Mouse (Mus musculus) left cerebral cortex, adult 2 months (tissue): ENCODE measurements around the gene 4933405L10Rik. TPM values are rescaled to one million over a fixed set of nuclear protein-coding genes. Genes with fewer than 3 reads are reported as not detected.

Experiments used
- DNase-seq, 2 experiments: peaks; one replicate each; pipeline ENCODE4 v3.0.0; 2021 to 2022; ENCODE audit warnings: low spot score in 2 of 2, mixed read lengths in 1 of 2; ENCODE audit errors: extremely low spot score in 1 of 2
- H3K27ac ChIP-seq: fragments of 200-600 bp; 2 replicates; pipeline ENCODE4 v1.8.1; 2022
- H3K4me3 ChIP-seq: fragments of 200-600 bp; 2 replicates; pipeline ENCODE4 v1.8.1; 2022
- CTCF ChIP-seq: fragments of 200-600 bp; IDR thresholded peaks from 2 replicates; pipeline ENCODE4 v1.8.1; 2022; ENCODE audit warnings: antibody characterized with exemption, mild to moderate bottlenecking, moderate library complexity
- intact Hi-C: fragments of 180-260 bp; cut with DNase I; formaldehyde crosslinking; loops from one replicate; pipeline ENCODE4 v1.15.1; 2025
- total RNA-seq, 2 experiments: library from RNA; stranded (reverse); gene quantifications; 2 replicates each; pipeline ENCODE4 v1.2.3; 2021

Gene 4933405L10Rik
- total RNA-seq, 2 experiments from 2014 or later: 0.29 TPM; not detected in 1

DNA sequence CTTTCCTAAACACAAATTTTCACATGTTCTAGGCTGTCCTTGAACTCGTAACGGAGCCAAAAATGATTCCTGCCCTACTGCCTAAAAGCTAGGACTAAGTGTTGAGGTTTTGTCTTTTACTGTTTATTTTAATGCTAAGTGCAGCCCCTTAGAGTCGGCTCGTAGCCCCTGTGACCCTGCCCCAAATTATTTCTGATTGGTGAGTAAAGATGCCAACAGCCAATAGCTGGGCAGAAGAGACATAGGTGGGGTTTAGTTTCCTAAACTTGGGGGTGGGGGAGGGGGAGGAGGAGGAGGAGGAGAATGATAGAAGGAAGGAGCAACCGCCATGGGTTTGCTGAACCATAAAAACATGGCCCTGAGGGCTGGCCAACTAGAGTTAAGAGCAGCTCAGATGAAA is 18.3 kb downstream of the 4933405L10Rik start:
- intact Hi-C loops: no loop called here
- no peak for DNase-seq

DNA sequence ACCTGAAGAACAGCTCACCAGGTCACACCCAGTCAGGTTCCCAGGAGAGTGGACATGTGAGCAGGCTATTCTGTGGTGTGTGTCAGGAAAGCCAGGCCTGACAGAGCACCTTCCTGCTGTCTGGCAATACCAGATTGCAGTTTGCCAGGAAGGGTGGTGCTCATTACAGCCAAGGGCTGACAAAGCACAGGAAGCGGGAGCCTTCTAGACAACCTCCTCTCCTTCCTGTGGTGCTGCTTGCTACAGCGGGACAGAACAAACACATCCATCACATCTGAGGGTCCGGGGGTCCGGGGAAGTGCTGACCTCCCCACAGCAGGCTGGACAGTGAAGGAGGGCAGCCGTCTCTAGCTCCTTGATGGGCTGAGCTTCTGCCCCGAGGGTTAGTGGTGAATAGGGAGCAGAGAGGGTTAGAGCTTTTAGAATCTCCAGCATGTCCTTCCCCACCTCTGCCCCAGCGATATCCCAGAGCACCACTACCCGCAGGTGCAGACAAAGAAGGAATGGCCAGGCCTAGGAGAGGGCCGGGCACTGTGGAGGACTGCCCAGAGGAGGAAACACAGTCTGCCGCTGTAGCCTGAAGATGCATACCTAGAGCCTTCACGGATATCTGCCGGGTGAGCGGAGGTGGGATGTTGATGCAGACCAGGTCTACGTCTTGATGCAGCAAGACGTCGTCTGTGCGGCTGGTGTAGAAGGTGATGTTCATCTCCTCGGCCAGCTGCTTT is 20.1 kb downstream of the 4933405L10Rik start:
- H3K27ac ChIP-seq: peak overlapping the region; percentile 29
- intact Hi-C loops: no loop called here
- DNase-seq: no peak
- H3K4me3 ChIP-seq: no peak overlapping the region
- no peak for TF ChIP-seq CTCF

More for the DNA sequence above, 18.3 kb downstream of the 4933405L10Rik start:
- TF ChIP-seq CTCF: no peak
- Histone ChIP-seq H3K4me3 (no peak overlapping the region), H3K27ac (no peak overlapping the region)

- DNase-seq: no peak
- intact Hi-C loops: no loop called here
- Histone ChIP-seq H3K4me3 (no peak overlapping the region), H3K27ac (no peak overlapping the region)
- TF ChIP-seq CTCF: no peak
Measured at GRCm38 (mm10) chr8:105732186-105732585, 24.7 kb downstream of the 4933405L10Rik start.

- no peak for DNase-seq
- intact Hi-C loops: no loop called here
- H3K4me3 ChIP-seq: no peak overlapping the region
- no peak overlapping the region for H3K27ac ChIP-seq
- no peak for TF ChIP-seq CTCF
Measured at GRCm38 (mm10) chr8:105739216-105739615, 31.8 kb downstream of the 4933405L10Rik start.

DNA sequence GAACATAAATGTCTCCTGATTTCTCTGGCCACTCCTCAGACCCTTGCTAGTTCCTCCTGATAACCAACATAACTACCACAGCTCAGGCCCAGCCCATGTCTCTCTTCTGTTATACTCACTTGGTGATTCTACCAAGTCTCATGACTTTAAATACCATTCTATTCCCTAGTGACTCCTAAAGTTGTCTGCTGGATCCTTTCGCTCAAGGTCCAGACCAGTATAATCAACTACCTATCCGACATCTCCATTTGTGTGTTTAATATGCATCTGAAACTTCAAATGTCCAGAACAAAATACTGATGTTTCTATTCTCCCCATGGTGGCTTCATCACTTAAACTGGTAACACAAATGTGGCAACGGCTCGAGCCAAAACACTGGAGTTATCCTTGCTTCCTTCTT is 35.8 kb downstream of the 4933405L10Rik start:
- no peak overlapping the region for H3K27ac ChIP-seq
- H3K4me3 ChIP-seq: no peak overlapping the region
- intact Hi-C loops: no loop called here
- no peak for DNase-seq
- TF ChIP-seq CTCF: no peak

DNA sequence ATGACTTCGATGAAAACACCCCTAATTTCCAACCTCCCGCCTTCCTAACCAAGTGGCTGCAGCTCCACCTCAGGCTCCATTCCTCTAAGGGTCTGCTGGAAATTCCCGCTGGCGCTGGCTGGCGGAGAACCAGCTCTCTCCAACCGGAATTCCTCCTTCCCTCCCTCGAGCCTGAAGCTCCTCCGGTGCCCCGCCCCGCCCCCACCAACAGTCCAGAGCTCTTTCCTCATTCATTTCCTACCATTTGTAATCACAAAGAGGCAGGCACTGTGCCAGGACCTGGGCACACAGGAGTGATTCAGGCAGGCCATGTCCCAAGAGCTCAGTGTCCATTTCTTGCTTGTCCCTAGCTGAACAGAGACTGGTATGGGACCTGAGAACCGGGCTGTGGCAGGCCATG is 43.2 kb downstream of the 4933405L10Rik start:
- no peak overlapping the region for H3K4me3 ChIP-seq
- TF ChIP-seq CTCF: no peak
- DNase-seq: peak; percentile 28 to 38
- no peak overlapping the region for H3K27ac ChIP-seq
- intact Hi-C loops: no loop called here

- intact Hi-C loops: no loop called here
- DNase-seq: no peak
- Histone ChIP-seq H3K4me3 (no peak overlapping the region), H3K27ac (no peak overlapping the region)
- no peak for TF ChIP-seq CTCF
Measured at GRCm38 (mm10) chr8:105753916-105754315, 46.5 kb downstream of the 4933405L10Rik start.

DNA sequence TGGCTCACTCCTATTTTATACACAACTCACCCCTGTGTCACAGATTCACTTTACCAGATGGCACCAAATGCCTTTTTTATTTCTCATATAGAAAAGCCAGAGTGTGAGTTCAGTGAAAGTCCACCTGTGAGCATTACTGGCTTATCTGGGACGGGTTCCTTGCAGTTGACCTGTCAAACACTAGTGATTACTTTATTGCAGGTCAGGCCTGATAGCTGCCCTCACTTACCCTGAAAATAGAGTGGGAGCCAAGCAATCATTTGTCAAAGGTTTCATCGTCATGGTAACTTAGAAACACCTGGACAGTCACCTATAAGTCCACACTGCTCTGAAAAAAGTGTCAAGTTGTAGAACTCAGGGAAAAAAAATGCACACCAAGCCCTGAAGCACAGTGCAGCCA is 47.2 kb downstream of the 4933405L10Rik start:
- intact Hi-C loops: no loop called here
- no peak overlapping the region for H3K4me3 ChIP-seq
- no peak for TF ChIP-seq CTCF
- DNase-seq: no peak
- H3K27ac ChIP-seq: no peak overlapping the region

GRCm38 (mm10) chr8:105757796-105758276 is 50.4 kb downstream of the 4933405L10Rik start:
- no peak for DNase-seq
- Histone ChIP-seq H3K4me3 (peak overlapping the region; percentile 69), H3K27ac (peak overlapping the region; percentile 82)
- no peak for TF ChIP-seq CTCF
- intact Hi-C loops: loop anchor here (2.0 kb wide), 1 partner anchor 69 kb away; the partner anchor contains the start of genes Ranbp10 and Tsnaxip1

- peak within 1 kb of the TSS; percentile 82 for H3K27ac ChIP-seq
- peak within 1 kb of the TSS; percentile 69 for H3K4me3 ChIP-seq
- peak; percentile 97 to 98 for DNase-seq
- no peak for TF ChIP-seq CTCF
- intact Hi-C loops: loop anchor here (2.0 kb wide), 1 partner anchor 68 kb away; the partner anchor contains the start of genes Ranbp10 and Tsnaxip1
Measured at GRCm38 (mm10) chr8:105758277-105759108, 51.0 kb downstream of the 4933405L10Rik start, which contains the start of gene Gfod2. TSS of gene Gfod2 (minus strand) at chr8:105758664.

Other genes with a start within 250 kb of the 4933405L10Rik start
- gene Tppp3, start 236.1 kb upstream of the 4933405L10Rik start, total RNA-seq: 10 to 100 TPM; 36.1 to 42.5 TPM
- gene Zdhhc1, start 210.8 kb upstream of the 4933405L10Rik start, total RNA-seq: 10 to 100 TPM; 43.0 to 48.7 TPM
- not detected for gene Hsd11b2, start 188.9 kb upstream of the 4933405L10Rik start, total RNA-seq
- gene Atp6v0d1, start 141.6 kb upstream of the 4933405L10Rik start, total RNA-seq: 100 to 1,000 TPM; 288 to 319 TPM
- gene Ripor1, start 102.4 kb upstream of the 4933405L10Rik start, total RNA-seq: 10 to 100 TPM; 81.0 to 91.4 TPM
- 10 to 100 TPM; 67.4 to 70.2 TPM for gene Ctcf, start 71.1 kb upstream of the 4933405L10Rik start, total RNA-seq
- not detected for gene Agrp, start 70.3 kb upstream of the 4933405L10Rik start, total RNA-seq
- gene Carmil2, start 21.4 kb upstream of the 4933405L10Rik start, total RNA-seq: 10 to 100 TPM; 60.4 to 65.0 TPM
- 10 to 100 TPM; 51.7 to 56.6 TPM for gene Acd, start 6.6 kb upstream of the 4933405L10Rik start, total RNA-seq
- 10 to 100 TPM; 43.0 to 47.2 TPM for gene Pard6a, start 6.5 kb upstream of the 4933405L10Rik start, total RNA-seq
- 10 to 100 TPM in 1 of 2 experiments, 1 to 10 TPM in 1; 9.6 to 10.6 TPM for gene Enkd1, start 555 bp downstream of the 4933405L10Rik start, total RNA-seq
- gene Gfod2, start 51.0 kb downstream of the 4933405L10Rik start, total RNA-seq: 10 to 100 TPM; 21.0 to 26.0 TPM
- 10 to 100 TPM; 23.7 to 25.2 TPM for gene Ranbp10, start 119.7 kb downstream of the 4933405L10Rik start, total RNA-seq
- under 1 TPM in 1 of 2 experiments, not detected in 1; 0.44 TPM for gene Tsnaxip1, start 120.1 kb downstream of the 4933405L10Rik start, total RNA-seq
- 10 to 100 TPM; 16.8 to 17.6 TPM for gene Cenpt, start 145.6 kb downstream of the 4933405L10Rik start, total RNA-seq
- gene Thap11, start 147.5 kb downstream of the 4933405L10Rik start, total RNA-seq: 10 to 100 TPM; 38.1 to 41.0 TPM
- 10 to 100 TPM; 29.4 to 32.8 TPM for gene Nutf2, start 152.9 kb downstream of the 4933405L10Rik start, total RNA-seq
- gene Edc4, start 173.2 kb downstream of the 4933405L10Rik start, total RNA-seq: 10 to 100 TPM; 64.4 to 68.5 TPM
- 1 to 10 TPM; 3.5 to 3.7 TPM for gene Nrn1l, start 185.9 kb downstream of the 4933405L10Rik start, total RNA-seq
- gene Pskh1, start 192.8 kb downstream of the 4933405L10Rik start, total RNA-seq: 1 to 10 TPM; 6.6 to 8.7 TPM
- gene Ctrl, start 226.2 kb downstream of the 4933405L10Rik start, total RNA-seq: 1 to 10 TPM; 1.5 to 2.6 TPM
- gene Psmb10, start 230.8 kb downstream of the 4933405L10Rik start, total RNA-seq: 10 to 100 TPM; 90.3 to 91.9 TPM
- 10 to 100 TPM; 25.3 to 25.8 TPM for gene Lcat, start 235.7 kb downstream of the 4933405L10Rik start, total RNA-seq